Mouse (Mus musculus) forebrain, postnatal 0 days (tissue): ENCODE measurements around the gene Pllp. TPM values are rescaled to one million over a fixed set of nuclear protein-coding genes. Genes with fewer than 3 reads are reported as not detected.

ENCODE experiments used
- ATAC-seq: fragments of 200-750 bp; cut with Nextera tagmentation; 2 replicates; pipeline ENCODE4 v1.8.0; 2017; ENCODE audit warnings: mild to moderate bottlenecking, moderate library complexity
- DNase-seq: peaks from one replicate; pipeline ENCODE4 v3.0.0-alpha.2; 2015
- H3K27ac ChIP-seq: fragments of 300-500 bp; sonication (generic); 2 replicates; pipeline ENCODE4 v1.5.1; 2014; ENCODE audit warnings: low read depth, mild to moderate bottlenecking, antibody characterized with exemption, low read length, moderate library complexity, mixed read lengths
- H3K27me3 ChIP-seq: fragments of 300-500 bp; sonication (generic); 2 replicates; pipeline ENCODE4 v1.6.1; 2014; ENCODE audit warnings: mild to moderate bottlenecking, low read length, mixed read lengths; ENCODE audit not compliant: insufficient read depth
- H3K36me3 ChIP-seq: fragments of 300-500 bp; sonication (generic); 2 replicates; pipeline ENCODE4 v1.6.1; 2014; ENCODE audit warnings: mild to moderate bottlenecking, moderate library complexity; ENCODE audit not compliant: insufficient read depth
- H3K4me1 ChIP-seq: fragments of 300-500 bp; sonication (generic); 2 replicates; pipeline ENCODE4 v1.6.1; 2014; ENCODE audit warnings: antibody characterized with exemption; ENCODE audit not compliant: insufficient read depth
- H3K4me2 ChIP-seq: fragments of 300-500 bp; sonication (generic); 2 replicates; pipeline ENCODE4 v1.6.1; 2014; ENCODE audit warnings: low read depth, mild to moderate bottlenecking, moderate library complexity
- H3K4me3 ChIP-seq: fragments of 300-500 bp; sonication (generic); 2 replicates; pipeline ENCODE4 v1.5.1; 2014; ENCODE audit warnings: low read depth, low read length, mixed read lengths
- H3K9ac ChIP-seq: fragments of 300-500 bp; sonication (generic); 2 replicates; pipeline ENCODE4 v1.6.1; 2014; ENCODE audit warnings: mild to moderate bottlenecking
- H3K9me3 ChIP-seq: fragments of 300-500 bp; sonication (generic); 2 replicates; pipeline ENCODE4 v1.6.1; 2016; ENCODE audit warnings: low read length
- CTCF ChIP-seq: sonication (generic); IDR thresholded peaks from 2 replicates; pipeline ENCODE4 v1.5.1; 2016; ENCODE audit warnings: antibody characterized with exemption, control low read depth, low read depth
- WGBS: fragments of 180-500 bp; shearing (Covaris S2); extraction: QIAGEN DNeasy Blood & Tissue Kit; methylation state at CpG from one replicate; pipeline ENCODE4 v1.1.7; 2014; 5-methylcytosine and 5-hydroxymethylcytosine counted together
- polyA plus RNA-seq: library from polyadenylated mRNA; unstranded; fragments of >200 nt; fragmentation: Nextera tagmentation; extraction: Ambion mirVana; gene quantifications from 2 replicates; pipeline ENCODE4 v1.2.1, GENCODE M21; 2015
- total RNA-seq: library from RNA; depleted of rRNA; stranded (reverse); fragments of >200 nt; gene quantifications from 2 replicates; pipeline ENCODE4 v1.2.3, GENCODE M21; 2014; rRNA removed

Pllp gene
- total and polyA plus RNA-seq, 2 experiments from 2014 or later = 8.6 to 11.6 TPM

GRCm38 (mm10) chr8:94633564-94634194, 62.4 kb downstream of the Pllp start:
- no peak for ATAC-seq
- Histone ChIP-seq H3K36me3 (peaks cover 63% of the 10 kb centered on the region), H3K27me3 (no peaks in the 10 kb centered on the region), H3K4me2 (no peak overlapping the region), H3K9me3 (no peaks in the 10 kb centered on the region), H3K4me1 (no peaks in the 10 kb centered on the region), H3K9ac (no peak overlapping the region), H3K4me3 (no peak overlapping the region), H3K27ac (no peak overlapping the region)
- no peak for TF ChIP-seq CTCF
- WGBS = 88% methylated on average over 2 of the region's 2 CpGs
- no peak for DNase-seq

Other genes with a start within 250 kb of the Pllp start
- 49.2 and 68.8 TPM in 2 replicates for gene Cpne2, start 163.3 kb downstream of the Pllp start, total RNA-seq
- gene Cpne2, start 163.3 kb downstream of the Pllp start, polyA plus RNA-seq = 41.6 and 58.3 TPM in 2 replicates
- gene Rspry1, start 94.3 kb downstream of the Pllp start, total RNA-seq = 53.5 and 55.8 TPM in 2 replicates
- gene Rspry1, start 94.3 kb downstream of the Pllp start, polyA plus RNA-seq = 26.2 and 32.0 TPM in 2 replicates
- 44.5 and 51.4 TPM in 2 replicates for gene Fam192a, start 94.3 kb downstream of the Pllp start, total RNA-seq
- 71.5 and 79.9 TPM in 2 replicates for gene Fam192a, start 94.3 kb downstream of the Pllp start, polyA plus RNA-seq
- gene Arl2bp, start 29.7 kb downstream of the Pllp start, total RNA-seq = 112 and 136 TPM in 2 replicates
- 154 and 183 TPM in 2 replicates for gene Arl2bp, start 29.7 kb downstream of the Pllp start, polyA plus RNA-seq
- gene Ccl22, start 49.3 kb upstream of the Pllp start, total RNA-seq = not detected in 2 replicates
- 0.15 TPM in 1 of 2 replicates, not detected in the other for gene Ccl22, start 49.3 kb upstream of the Pllp start, polyA plus RNA-seq
- gene Cx3cl1, start 75.7 kb upstream of the Pllp start, total RNA-seq = 61.5 and 68.7 TPM in 2 replicates
- gene Cx3cl1, start 75.7 kb upstream of the Pllp start, polyA plus RNA-seq = 61.8 and 80.0 TPM in 2 replicates
- gene Ccl17, start 114.2 kb upstream of the Pllp start, total RNA-seq = not detected in 2 replicates
- gene Ccl17, start 114.2 kb upstream of the Pllp start, polyA plus RNA-seq = 4.7 and 5.0 TPM in 2 replicates
- gene Coq9, start 142.0 kb upstream of the Pllp start, total RNA-seq = 87.3 and 89.6 TPM in 2 replicates
- 45.4 and 52.6 TPM in 2 replicates for gene Coq9, start 142.0 kb upstream of the Pllp start, polyA plus RNA-seq
- gene Ciapin1, start 142.1 kb upstream of the Pllp start, total RNA-seq = 50.1 and 51.1 TPM in 2 replicates
- gene Ciapin1, start 142.1 kb upstream of the Pllp start, polyA plus RNA-seq = 108 and 120 TPM in 2 replicates
- gene Polr2c, start 161.2 kb upstream of the Pllp start, total RNA-seq = 59.5 and 82.7 TPM in 2 replicates
- gene Polr2c, start 161.2 kb upstream of the Pllp start, polyA plus RNA-seq = 101 and 119 TPM in 2 replicates
- 123 and 171 TPM in 2 replicates for gene Dok4, start 180.1 kb upstream of the Pllp start, total RNA-seq
- gene Dok4, start 180.1 kb upstream of the Pllp start, polyA plus RNA-seq = 97.5 and 117 TPM in 2 replicates
- 6.8 and 8.1 TPM in 2 replicates for gene Ccdc102a, start 221.8 kb upstream of the Pllp start, total RNA-seq
- 4.4 and 4.8 TPM in 2 replicates for gene Ccdc102a, start 221.8 kb upstream of the Pllp start, polyA plus RNA-seq
- 0.10 TPM in 1 of 2 replicates, not detected in the other for gene Adgrg5, start 227.4 kb upstream of the Pllp start, total RNA-seq
- 0.06 and 0.12 TPM in 2 replicates for gene Adgrg5, start 227.4 kb upstream of the Pllp start, polyA plus RNA-seq